Mouse (Mus musculus) neural tube, embryonic 15.5 days (tissue): ENCODE measurements around the gene Unc93a. TPM values are rescaled to one million over a fixed set of nuclear protein-coding genes. Genes with fewer than 3 reads are reported as not detected.
"Not testable (repeated sequence)": the region's sequence is repeated elsewhere in the genome, so short reads cannot be mapped to it uniquely, and the experiment has no call there.

Source experiments
- ATAC-seq: fragments of 200-750 bp; cut with Nextera tagmentation; 2 replicates; pipeline ENCODE4 v1.8.0; 2017; ENCODE audit warnings: mild to moderate bottlenecking, moderate TSS enrichment, moderate library complexity; ENCODE audit not compliant: low FRiP score
- H3K27ac ChIP-seq: fragments of 300-500 bp; sonication (generic); replicated peaks from 2 replicates; pipeline ENCODE4 v1.5.1; 2015; ENCODE audit warnings: mild to moderate bottlenecking, inconsistent platforms
- H3K27me3 ChIP-seq: fragments of 300-500 bp; sonication (generic); replicated peaks from 2 replicates; pipeline ENCODE4 v1.6.1; 2015; ENCODE audit warnings: inconsistent platforms
- H3K36me3 ChIP-seq: fragments of 300-500 bp; sonication (generic); 2 replicates; pipeline ENCODE4 v1.6.1; 2015; ENCODE audit warnings: inconsistent platforms
- H3K4me1 ChIP-seq: fragments of 300-500 bp; sonication (generic); 2 replicates; pipeline ENCODE4 v1.6.1; 2015; ENCODE audit warnings: inconsistent platforms
- H3K4me2 ChIP-seq: fragments of 300-500 bp; sonication (generic); 2 replicates; pipeline ENCODE4 v1.6.1; 2015; ENCODE audit warnings: inconsistent platforms, mild to moderate bottlenecking, moderate library complexity
- H3K4me3 ChIP-seq: fragments of 300-500 bp; sonication (generic); replicated peaks from 2 replicates; pipeline ENCODE4 v1.5.1; 2015; ENCODE audit warnings: mild to moderate bottlenecking, inconsistent platforms
- H3K9ac ChIP-seq: fragments of 300-500 bp; sonication (generic); replicated peaks from 2 replicates; pipeline ENCODE4 v1.6.1; 2015; ENCODE audit warnings: mild to moderate bottlenecking, inconsistent platforms
- H3K9me3 ChIP-seq: fragments of 300-500 bp; sonication (generic); replicated peaks from 2 replicates; pipeline ENCODE4 v1.6.1; 2016; ENCODE audit warnings: inconsistent platforms
- WGBS: fragments of 180-500 bp; shearing (Covaris S2); methylation state at CpG from one replicate; pipeline ENCODE4 v1.1.7; 2015; ENCODE audit warnings: mixed read lengths; 5-methylcytosine and 5-hydroxymethylcytosine counted together
- polyA plus RNA-seq: library from polyadenylated mRNA; unstranded; fragments of >200 nt; fragmentation: Nextera tagmentation; extraction: Ambion mirVana; gene quantifications from 2 replicates; pipeline ENCODE4 v1.2.1, GENCODE M21; 2015

Gene Unc93a
- polyA plus RNA-seq, 1 experiment from 2014 or later, result not detected

DNA sequence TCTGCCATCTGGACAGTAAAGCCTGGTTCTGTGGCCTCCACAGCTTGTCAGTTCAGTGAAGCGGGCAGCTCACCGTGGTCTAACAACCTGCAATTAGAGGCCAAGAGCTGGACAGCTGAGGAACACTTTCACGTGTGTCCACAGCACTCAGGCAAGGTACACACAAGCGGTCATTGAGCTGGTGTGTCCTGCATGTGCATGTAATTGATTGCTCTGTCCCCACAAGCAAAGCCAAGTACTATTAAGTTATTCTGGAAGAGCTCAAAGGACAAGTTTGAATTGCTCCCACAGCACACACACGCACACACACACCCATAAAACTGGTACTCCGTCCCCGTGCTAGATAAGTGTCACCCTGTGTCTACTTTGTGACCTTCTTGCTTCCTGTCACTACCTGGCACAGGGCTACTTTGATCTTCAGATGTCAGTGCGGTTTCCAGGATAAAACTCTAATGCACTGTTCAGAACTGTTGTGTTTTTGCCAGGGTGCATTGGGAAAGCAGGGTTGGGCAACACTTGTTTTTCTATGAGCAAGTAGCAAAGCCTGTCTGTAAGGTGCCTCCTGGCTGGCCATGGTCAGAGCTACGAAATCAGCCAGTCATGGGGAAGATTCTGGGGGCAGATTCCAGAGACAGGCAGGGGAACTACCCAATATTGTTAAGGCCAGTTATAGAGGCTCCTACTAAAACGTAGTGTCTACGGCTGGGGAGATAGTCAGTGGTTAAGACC lies 1.7 kb downstream of the Unc93a start:
- not testable (repeated sequence) for H3K9me3 ChIP-seq
- 77% methylated on average over 9 of the region's 11 CpGs for WGBS

DNA sequence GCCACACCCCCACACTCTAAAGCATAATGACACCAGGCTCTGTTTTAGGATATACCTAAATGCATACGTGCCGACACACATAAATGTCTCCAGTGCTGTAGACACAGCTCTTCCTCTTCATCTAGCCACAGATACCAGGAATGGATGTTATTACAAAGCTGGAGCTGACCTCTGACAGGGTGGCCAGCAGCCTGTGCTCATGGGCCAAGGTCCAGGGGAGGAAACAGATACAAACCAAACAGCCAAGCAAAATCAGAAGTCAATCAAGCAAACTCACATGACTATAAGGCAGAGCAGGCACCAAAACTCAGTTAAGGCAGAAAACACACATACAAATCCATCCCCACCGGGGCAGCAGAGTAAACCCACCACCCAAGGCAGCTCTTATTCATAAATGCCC lies 2.3 kb downstream of the Unc93a start:
- H3K4me2 ChIP-seq, H3K27me3 ChIP-seq, H3K36me3 ChIP-seq, H3K4me3 ChIP-seq, H3K9ac ChIP-seq, H3K4me1 ChIP-seq, H3K9me3 ChIP-seq, H3K27ac ChIP-seq, ATAC-seq: not testable (repeated sequence)
- WGBS, result no CpG with 5 or more reads among the region's 3 CpGs

More for the DNA sequence above, 1.7 kb downstream of the Unc93a start:
- not testable (repeated sequence) for H3K4me1 ChIP-seq, H3K9ac ChIP-seq, H3K27ac ChIP-seq, H3K27me3 ChIP-seq, H3K4me2 ChIP-seq, H3K36me3 ChIP-seq, ATAC-seq, H3K4me3 ChIP-seq

DNA sequence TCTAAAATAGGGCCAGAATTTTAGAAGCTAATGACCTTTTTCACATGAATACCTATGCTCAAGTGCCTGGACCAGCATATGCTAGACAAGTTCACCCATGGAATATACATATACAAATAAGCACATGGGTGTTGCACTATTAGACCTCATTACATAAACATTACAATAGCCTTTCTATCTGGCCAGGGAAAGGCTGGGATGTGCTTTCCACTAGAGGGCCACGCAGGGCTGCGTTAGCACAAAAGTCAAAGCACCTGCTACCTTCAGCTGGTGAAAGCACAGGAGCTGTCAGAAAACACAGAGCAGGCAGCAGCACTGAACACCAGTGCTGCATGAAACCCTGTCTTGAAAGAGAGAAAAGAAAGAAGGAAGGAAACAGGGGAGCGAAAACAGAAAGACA lies 7.4 kb downstream of the Unc93a start:
- not testable (repeated sequence) for H3K27ac ChIP-seq, H3K4me1 ChIP-seq, H3K4me3 ChIP-seq, H3K36me3 ChIP-seq, H3K9ac ChIP-seq, H3K27me3 ChIP-seq, H3K4me2 ChIP-seq, H3K9me3 ChIP-seq, ATAC-seq
- 31% methylated on average over 2 of the region's 3 CpGs for WGBS

DNA sequence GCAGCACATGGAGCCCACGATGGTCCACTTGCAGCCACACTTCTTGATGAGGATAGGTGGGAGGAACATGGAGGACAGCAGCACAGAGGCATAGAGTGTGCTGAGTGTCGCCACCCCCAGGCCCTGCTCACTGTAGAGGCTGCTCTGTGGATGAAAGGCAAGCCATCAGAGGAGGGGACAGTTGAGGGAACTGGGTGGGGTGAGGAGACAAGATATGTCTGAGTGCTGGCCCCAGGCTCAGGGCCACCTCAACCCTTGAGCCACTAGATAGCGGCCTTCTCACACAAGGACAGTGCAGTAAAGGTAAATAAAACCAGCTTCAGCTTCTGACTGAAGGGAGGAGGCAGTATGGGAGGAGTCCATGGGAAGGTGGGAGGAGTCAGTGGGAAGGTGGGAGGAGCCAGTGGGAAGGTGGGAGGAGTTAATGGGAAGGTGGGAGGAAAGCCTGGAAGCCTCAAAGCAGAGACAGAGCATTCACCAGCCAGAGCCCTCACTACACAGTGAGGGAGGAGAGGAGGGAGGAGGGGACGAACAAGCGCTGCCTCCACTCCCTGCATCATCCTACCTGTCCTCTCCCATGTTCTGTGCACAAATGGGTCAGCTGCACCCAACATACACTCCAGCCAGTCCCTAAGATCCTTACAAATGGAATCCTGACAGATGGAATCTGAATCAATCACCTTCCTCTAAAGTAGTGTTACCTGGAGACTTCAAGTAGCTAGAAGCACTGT lies 8.1 kb downstream of the Unc93a start:
- not testable (repeated sequence) for H3K27me3 ChIP-seq, H3K36me3 ChIP-seq, H3K27ac ChIP-seq, H3K4me1 ChIP-seq, H3K9ac ChIP-seq, ATAC-seq, H3K9me3 ChIP-seq, H3K4me2 ChIP-seq, H3K4me3 ChIP-seq
- WGBS, result 88% methylated on average over 2 of the region's 5 CpGs

DNA sequence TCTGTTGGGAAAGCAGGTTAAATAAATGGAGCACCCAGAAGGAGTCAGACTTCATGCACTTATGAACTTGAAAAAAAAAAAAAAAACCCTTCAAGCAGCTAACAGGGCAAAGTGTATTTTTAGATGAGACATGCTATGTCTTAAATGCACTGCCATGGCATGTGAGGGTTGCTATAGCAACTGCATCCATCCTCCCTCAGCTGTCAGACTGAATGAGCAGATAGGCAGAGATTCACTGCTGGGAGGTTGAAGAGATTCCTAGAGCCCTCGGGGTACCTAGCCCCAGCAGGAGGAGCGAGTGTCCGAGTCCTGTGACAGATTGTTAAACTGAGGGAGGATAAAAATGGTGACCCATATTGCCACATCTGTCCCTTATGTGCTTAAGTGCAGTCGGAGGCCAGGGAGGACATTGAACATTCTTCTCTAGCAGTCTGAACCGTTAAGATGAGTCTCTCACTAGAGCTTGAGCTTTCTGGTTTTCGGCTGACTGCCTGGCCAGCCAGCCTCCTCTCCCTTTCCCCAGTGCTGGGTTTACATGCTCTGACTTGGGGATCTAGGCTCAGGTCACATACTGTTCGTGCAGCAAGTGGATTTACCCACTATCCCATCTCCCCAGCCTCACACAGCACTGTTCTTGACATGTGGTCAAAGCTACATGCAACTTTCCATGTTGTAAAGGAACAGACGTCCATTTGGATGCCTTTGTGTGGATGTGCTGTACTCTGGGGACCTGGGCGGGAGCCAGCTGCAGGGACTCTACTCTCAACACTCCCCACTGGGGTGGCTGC lies 18.9 kb downstream of the Unc93a start:
- not testable (repeated sequence) for H3K9me3 ChIP-seq, H3K4me1 ChIP-seq, H3K4me3 ChIP-seq, H3K27me3 ChIP-seq, H3K36me3 ChIP-seq, H3K4me2 ChIP-seq, H3K9ac ChIP-seq, H3K27ac ChIP-seq
- 52% methylated on average over 3 of the region's 9 CpGs for WGBS
- ATAC-seq, result peak; percentile 85

DNA sequence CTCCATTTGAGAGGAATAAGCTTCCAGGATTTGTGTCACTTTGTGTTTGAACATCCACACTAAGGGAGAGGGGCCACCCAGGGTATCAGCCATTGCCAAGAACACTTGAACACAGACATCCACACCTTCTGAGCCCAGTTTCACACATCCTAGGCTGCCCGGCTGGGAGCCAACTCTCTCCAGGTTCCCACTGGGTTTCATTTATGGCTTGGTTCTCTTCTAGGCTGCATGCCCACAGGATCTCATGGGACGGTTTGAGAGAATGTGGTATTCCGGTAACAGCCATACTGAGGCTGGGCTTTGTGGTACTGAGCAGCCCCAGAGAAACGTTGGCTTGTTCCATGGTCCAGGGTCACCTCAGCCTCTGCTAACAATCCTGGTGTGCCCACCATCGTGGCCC lies 25.0 kb downstream of the Unc93a start:
- not testable (repeated sequence) for H3K9me3 ChIP-seq, H3K27me3 ChIP-seq, H3K4me3 ChIP-seq, H3K4me1 ChIP-seq, H3K9ac ChIP-seq, H3K36me3 ChIP-seq, H3K4me2 ChIP-seq, H3K27ac ChIP-seq, ATAC-seq
- WGBS, result 90% methylated on average over 5 of the region's 5 CpGs

DNA sequence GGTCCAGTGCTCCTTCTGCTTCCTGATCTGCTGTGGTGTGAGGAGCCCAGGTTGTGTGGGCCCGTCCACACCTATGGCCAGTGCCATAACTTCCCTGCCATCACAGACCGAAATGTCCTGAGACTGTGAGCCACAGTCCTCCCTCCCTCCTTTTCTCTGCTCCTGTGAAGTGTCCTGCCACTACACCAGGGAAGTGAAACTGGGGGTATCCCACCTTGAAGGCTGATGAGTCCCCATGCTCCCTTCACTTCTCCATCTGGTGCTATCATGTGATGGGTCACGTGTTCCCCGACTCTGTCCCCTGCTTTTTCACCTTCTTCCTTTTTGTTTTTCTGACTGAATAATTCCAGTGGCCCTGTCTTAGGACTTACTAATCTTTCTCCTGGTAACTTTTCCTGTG lies 38.6 kb downstream of the Unc93a start:
- not testable (repeated sequence) for H3K4me2 ChIP-seq, H3K4me1 ChIP-seq, H3K36me3 ChIP-seq, ATAC-seq, H3K9ac ChIP-seq, H3K27ac ChIP-seq, H3K4me3 ChIP-seq, H3K9me3 ChIP-seq, H3K27me3 ChIP-seq
- WGBS, result 89% methylated on average over 3 of the region's 4 CpGs

DNA sequence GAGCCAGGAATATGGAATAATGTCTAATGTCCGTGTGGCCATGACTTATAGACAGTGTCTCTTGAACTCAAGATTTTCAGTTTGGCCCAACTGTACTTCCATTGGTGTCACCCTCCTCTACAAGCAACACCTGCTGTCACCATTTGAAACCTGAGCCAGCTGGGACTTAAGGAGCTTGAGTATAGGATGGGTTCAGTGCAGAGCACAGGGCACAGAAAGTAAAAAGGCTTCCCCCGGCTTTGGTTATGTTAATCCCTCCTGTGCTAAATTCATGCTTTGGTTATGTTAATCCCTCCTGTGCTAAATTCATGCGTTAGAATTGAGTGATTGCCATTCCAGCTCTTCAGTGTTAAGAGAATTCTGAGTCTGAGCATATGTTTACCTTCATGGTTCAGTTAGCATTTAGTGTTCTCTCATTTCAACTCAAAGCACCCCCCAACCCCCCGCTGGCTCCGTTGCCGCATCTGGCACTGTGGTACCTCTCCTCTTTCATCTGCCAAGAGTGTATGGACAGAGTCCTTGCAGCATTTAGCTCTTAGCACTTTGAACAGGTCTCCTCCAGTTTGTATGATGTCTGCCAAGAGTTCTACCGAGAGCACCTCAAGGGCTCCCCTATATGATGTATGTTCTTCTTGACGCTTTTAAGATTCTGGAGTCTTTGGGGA lies 39.4 kb downstream of the Unc93a start:
- not testable (repeated sequence) for H3K4me2 ChIP-seq, H3K36me3 ChIP-seq, H3K27me3 ChIP-seq, H3K4me1 ChIP-seq, H3K4me3 ChIP-seq, H3K9me3 ChIP-seq, ATAC-seq, H3K27ac ChIP-seq, H3K9ac ChIP-seq
- 57% methylated on average over 7 of the region's 8 CpGs for WGBS

DNA sequence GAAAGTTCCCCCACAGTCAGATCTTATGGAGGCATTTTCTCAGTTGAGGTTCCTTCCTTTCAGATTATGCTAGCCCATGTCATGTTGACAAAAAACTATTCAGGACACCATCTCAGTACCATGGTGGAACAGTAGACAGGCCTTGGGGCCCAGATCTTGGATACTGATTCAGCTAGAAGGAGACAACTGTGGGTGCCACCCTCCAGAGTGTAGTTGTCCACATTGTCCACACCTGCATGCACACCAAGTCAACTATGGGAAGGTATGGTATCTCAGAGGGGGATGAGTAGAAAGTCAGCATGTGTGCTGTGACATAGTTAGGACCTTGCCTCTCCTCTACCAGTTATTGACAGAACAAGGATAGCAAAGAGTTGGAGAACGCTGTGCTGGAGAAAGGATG lies 40.1 kb downstream of the Unc93a start:
- not testable (repeated sequence) for ATAC-seq, H3K4me2 ChIP-seq
- no CpG with 5 or more reads among the region's 1 CpGs for WGBS

DNA sequence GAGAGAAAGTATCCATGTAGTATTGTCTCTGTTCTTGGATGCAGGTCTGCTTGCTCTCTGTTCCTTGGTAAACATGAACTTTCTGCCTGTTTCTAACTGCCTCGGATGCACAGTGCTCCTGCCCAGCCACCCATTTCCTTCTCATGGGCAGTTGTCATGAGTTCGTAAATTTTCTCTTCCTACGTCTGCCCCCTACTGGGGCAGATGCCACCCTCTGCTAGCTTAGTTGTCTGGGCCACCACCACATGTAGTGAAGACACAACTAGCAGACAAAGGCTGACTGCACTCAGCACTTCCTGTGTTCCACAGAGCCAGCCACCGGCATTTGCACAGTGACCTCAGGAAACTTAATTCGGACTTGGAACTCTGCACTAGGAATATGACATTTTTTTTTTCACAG lies 62.4 kb downstream of the Unc93a start:
- H3K27me3 ChIP-seq, H3K9ac ChIP-seq, H3K4me3 ChIP-seq, H3K4me2 ChIP-seq, H3K4me1 ChIP-seq, H3K9me3 ChIP-seq, H3K36me3 ChIP-seq, ATAC-seq, H3K27ac ChIP-seq: not testable (repeated sequence)
- 72% methylated on average over 4 of the region's 5 CpGs for WGBS

More for the DNA sequence above, 40.1 kb downstream of the Unc93a start:
- not testable (repeated sequence) for H3K36me3 ChIP-seq, H3K4me3 ChIP-seq, H3K27ac ChIP-seq, H3K27me3 ChIP-seq, H3K9ac ChIP-seq, H3K4me1 ChIP-seq, H3K9me3 ChIP-seq

DNA sequence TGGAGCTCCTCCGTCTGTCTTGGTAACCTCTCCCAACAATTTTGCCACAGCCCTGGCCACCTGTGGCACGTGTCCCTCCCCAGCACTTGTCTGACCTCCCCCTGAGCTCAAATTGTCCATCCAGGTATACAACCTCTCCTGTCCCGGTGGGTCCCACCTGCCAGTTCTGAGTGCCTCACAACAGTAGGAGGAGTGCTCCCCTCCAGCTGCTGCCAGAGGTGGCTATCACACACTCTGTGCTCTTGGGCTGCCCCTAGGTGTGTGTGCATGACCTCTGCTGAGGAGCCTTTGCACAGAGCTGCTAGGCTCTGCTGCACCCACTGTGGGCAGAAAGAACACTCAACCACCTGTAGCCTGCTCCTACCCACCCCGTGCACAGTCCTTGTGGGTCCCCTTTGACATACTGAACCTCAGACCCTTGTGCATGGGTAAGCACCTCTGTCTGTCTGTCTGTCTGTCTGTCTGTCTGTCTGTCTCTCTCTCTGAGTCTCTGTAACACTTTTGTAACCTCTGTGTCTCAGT lies 63.7 kb downstream of the Unc93a start:
- H3K4me1 ChIP-seq, H3K9me3 ChIP-seq, ATAC-seq, H3K27ac ChIP-seq, H3K4me2 ChIP-seq, H3K9ac ChIP-seq, H3K4me3 ChIP-seq, H3K36me3 ChIP-seq, H3K27me3 ChIP-seq: not testable (repeated sequence)
- WGBS, result 88% methylated on average over 1 of the region's 4 CpGs
